Mouse (Mus musculus): ENCODE measurements around the gene App. TPM values are rescaled to one million over a fixed set of nuclear protein-coding genes. Genes with fewer than 3 reads are reported as not detected.

App gene
- 386 and 390 TPM in 2 replicates for polyA plus RNA-seq (2012; ENCODE audit: insufficient read depth, insufficient read length, missing spikeins)

- Histone ChIP-seq H3K27ac (ENCODE audit: insufficient read depth, low read depth, low read length) (peak within 1 kb of the TSS; percentile 13), H3K4me3 (ENCODE audit: insufficient read depth, low read length) (peak within 1 kb of the TSS; percentile 93), H3K4me1 (ENCODE audit: control insufficient read depth, insufficient read depth, low read length) (peaks cover 12% of the 10 kb centered on the region)
- TF ChIP-seq POLR2A (IDR thresholded peaks at IDR 0.05; ENCODE audit: borderline replicate concordance, low read depth, low read length) = peak; percentile 30; the same call in 1 of the 2 replicates
- TF ChIP-seq CTCF (IDR thresholded peaks at IDR 0.05; ENCODE audit: low read depth, low read length) = peak; percentile 45
Measured at GRCm38 (mm10) chr16:85173373-85174081, at the start of gene App. App (minus strand) TSS chr16:85173766.

DNA sequence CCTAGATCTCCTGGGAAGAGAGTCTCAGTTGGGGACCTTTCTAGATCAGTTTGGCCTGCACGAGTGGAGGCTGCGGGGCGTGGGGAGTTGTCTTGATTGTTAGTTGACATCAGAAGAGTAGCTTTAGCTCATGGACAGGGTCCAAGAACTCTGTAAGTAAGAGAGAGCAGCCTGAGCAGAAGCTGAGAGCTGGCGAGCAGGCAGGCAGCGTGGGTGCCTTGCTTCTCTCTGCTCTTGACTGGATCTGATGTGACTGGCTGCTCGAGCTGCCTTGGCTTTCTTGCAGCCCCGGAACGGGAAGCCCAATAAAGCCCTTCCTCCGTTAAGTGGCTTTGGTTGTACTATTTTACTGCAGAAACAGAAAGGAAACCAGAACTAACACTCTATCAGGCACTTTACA is 42.3 kb upstream of the App start:
- no peak overlapping the region for H3K27ac ChIP-seq (ENCODE audit: insufficient read depth, low read depth, low read length)
- H3K4me1 ChIP-seq (ENCODE audit: control insufficient read depth, insufficient read depth, low read length) = no peaks in the 10 kb centered on the region
- TF ChIP-seq POLR2A (IDR thresholded peaks at IDR 0.05; ENCODE audit: borderline replicate concordance, low read depth, low read length) = no peak
- no peak for TF ChIP-seq CTCF (IDR thresholded peaks at IDR 0.05; ENCODE audit: low read depth, low read length)
- H3K4me3 ChIP-seq (ENCODE audit: insufficient read depth, low read length) = no peak overlapping the region

GRCm38 (mm10) chr16:85215173-85215572 is 41.6 kb upstream of the App start:
- no peak for TF ChIP-seq POLR2A (IDR thresholded peaks at IDR 0.05; ENCODE audit: borderline replicate concordance, low read depth, low read length)
- no peak for TF ChIP-seq CTCF (IDR thresholded peaks at IDR 0.05; ENCODE audit: low read depth, low read length)
- H3K4me3 ChIP-seq (ENCODE audit: insufficient read depth, low read length) = no peak overlapping the region
- H3K27ac ChIP-seq (ENCODE audit: insufficient read depth, low read depth, low read length) = no peak overlapping the region
- H3K4me1 ChIP-seq (ENCODE audit: control insufficient read depth, insufficient read depth, low read length) = no peaks in the 10 kb centered on the region

- Histone ChIP-seq H3K4me3 (ENCODE audit: insufficient read depth, low read length) (no peak overlapping the region), H3K27ac (ENCODE audit: insufficient read depth, low read depth, low read length) (no peak overlapping the region), H3K4me1 (ENCODE audit: control insufficient read depth, insufficient read depth, low read length) (no peaks in the 10 kb centered on the region)
- TF ChIP-seq POLR2A (IDR thresholded peaks at IDR 0.05; ENCODE audit: borderline replicate concordance, low read depth, low read length) (no peak), CTCF (IDR thresholded peaks at IDR 0.05; ENCODE audit: low read depth, low read length) (no peak)
Measured at GRCm38 (mm10) chr16:85195622-85196021, 22.1 kb upstream of the App start.

DNA sequence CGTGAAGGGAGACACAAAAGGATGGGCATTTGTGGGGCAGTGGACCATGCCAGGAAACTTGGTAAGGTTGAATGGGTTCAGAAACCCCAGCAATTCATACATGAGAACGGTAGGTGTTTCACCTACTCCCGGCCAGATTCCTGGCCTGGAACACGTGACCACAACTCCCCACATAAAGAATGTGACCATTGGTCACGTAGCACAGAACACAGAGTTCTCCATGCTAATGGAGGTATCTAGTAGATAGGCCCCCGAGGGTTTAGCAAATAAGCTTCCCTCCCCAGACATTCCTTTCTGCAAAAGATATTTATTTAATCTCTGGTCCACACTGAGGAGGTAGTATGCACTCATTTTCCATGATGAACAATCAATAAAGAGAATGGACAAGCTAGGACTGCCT is 21.6 kb upstream of the App start:
- no peak overlapping the region for H3K4me3 ChIP-seq (ENCODE audit: insufficient read depth, low read length)
- H3K27ac ChIP-seq (ENCODE audit: insufficient read depth, low read depth, low read length) = no peak overlapping the region
- H3K4me1 ChIP-seq (ENCODE audit: control insufficient read depth, insufficient read depth, low read length) = no peaks in the 10 kb centered on the region
- TF ChIP-seq POLR2A (IDR thresholded peaks at IDR 0.05; ENCODE audit: borderline replicate concordance, low read depth, low read length) (no peak), CTCF (IDR thresholded peaks at IDR 0.05; ENCODE audit: low read depth, low read length) (no peak)

- no peaks in the 10 kb centered on the region for H3K4me1 ChIP-seq (ENCODE audit: control insufficient read depth, insufficient read depth, low read length)
- H3K27ac ChIP-seq (ENCODE audit: insufficient read depth, low read depth, low read length) = no peak overlapping the region
- H3K4me3 ChIP-seq (ENCODE audit: insufficient read depth, low read length) = no peak overlapping the region
- TF ChIP-seq POLR2A (IDR thresholded peaks at IDR 0.05; ENCODE audit: borderline replicate concordance, low read depth, low read length) (no peak), CTCF (IDR thresholded peaks at IDR 0.05; ENCODE audit: low read depth, low read length) (no peak)
Measured at GRCm38 (mm10) chr16:85181502-85181901, 7.9 kb upstream of the App start.

- TF ChIP-seq CTCF (IDR thresholded peaks at IDR 0.05; ENCODE audit: low read depth, low read length) (no peak), POLR2A (IDR thresholded peaks at IDR 0.05; ENCODE audit: borderline replicate concordance, low read depth, low read length) (no peak)
- no peak overlapping the region for H3K27ac ChIP-seq (ENCODE audit: insufficient read depth, low read depth, low read length)
Measured at GRCm38 (mm10) chr16:85180710-85181109, 7.1 kb upstream of the App start.

GRCm38 (mm10) chr16:85176666-85177065 is 3.1 kb upstream of the App start:
- Histone ChIP-seq H3K4me3 (ENCODE audit: insufficient read depth, low read length) (no peak overlapping the region), H3K4me1 (ENCODE audit: control insufficient read depth, insufficient read depth, low read length) (peaks cover 3% of the 10 kb centered on the region; the same call in 1 of the 2 replicates), H3K27ac (ENCODE audit: insufficient read depth, low read depth, low read length) (no peak overlapping the region)
- no peak for TF ChIP-seq POLR2A (IDR thresholded peaks at IDR 0.05; ENCODE audit: borderline replicate concordance, low read depth, low read length)
- no peak for TF ChIP-seq CTCF (IDR thresholded peaks at IDR 0.05; ENCODE audit: low read depth, low read length)

More at GRCm38 (mm10) chr16:85180710-85181109, 7.1 kb upstream of the App start:
- H3K4me1 ChIP-seq (ENCODE audit: control insufficient read depth, insufficient read depth, low read length) = no peaks in the 10 kb centered on the region
- no peak overlapping the region for H3K4me3 ChIP-seq (ENCODE audit: insufficient read depth, low read length)

GRCm38 (mm10) chr16:85172571-85173372 is 794 bp downstream of the App start:
- Histone ChIP-seq H3K27ac (ENCODE audit: insufficient read depth, low read depth, low read length) (peak overlapping the region; percentile 13), H3K4me3 (ENCODE audit: insufficient read depth, low read length) (peak overlapping the region; percentile 93), H3K4me1 (ENCODE audit: control insufficient read depth, insufficient read depth, low read length) (peaks cover 12% of the 10 kb centered on the region)
- TF ChIP-seq CTCF (IDR thresholded peaks at IDR 0.05; ENCODE audit: low read depth, low read length) = no peak
- no peak for TF ChIP-seq POLR2A (IDR thresholded peaks at IDR 0.05; ENCODE audit: borderline replicate concordance, low read depth, low read length)

All from bone marrow macrophage, adult 2 months (primary cell).